Mouse (Mus musculus) midbrain, postnatal 0 days (tissue): ENCODE measurements around the gene Trim67. TPM values are rescaled to one million over a fixed set of nuclear protein-coding genes. Genes with fewer than 3 reads are reported as not detected.

ENCODE experiments used
- ATAC-seq: fragments of 200-750 bp; cut with Nextera tagmentation; 2 replicates; pipeline ENCODE4 v1.8.0; 2017; ENCODE audit warnings: moderate number of reproducible peaks, mild to moderate bottlenecking, moderate TSS enrichment, moderate library complexity; ENCODE audit not compliant: low FRiP score
- DNase-seq: peaks from one replicate; pipeline ENCODE4 v3.0.0-alpha.2; 2015; ENCODE audit warnings: low spot score
- H3K27ac ChIP-seq: fragments of 300-500 bp; sonication (generic); 2 replicates; pipeline ENCODE4 v1.5.1; 2014; ENCODE audit warnings: low read depth, mild to moderate bottlenecking, low read length, mixed read lengths
- H3K27me3 ChIP-seq: fragments of 300-500 bp; sonication (generic); 2 replicates; pipeline ENCODE4 v1.6.1; 2014; ENCODE audit warnings: low read length, control low read depth, mixed read lengths; ENCODE audit not compliant: insufficient read depth
- H3K36me3 ChIP-seq: fragments of 300-500 bp; sonication (generic); 2 replicates; pipeline ENCODE4 v1.6.1; 2014; ENCODE audit warnings: low read length, control low read depth, mixed read lengths; ENCODE audit not compliant: insufficient read depth
- H3K4me1 ChIP-seq: fragments of 300-500 bp; sonication (generic); 2 replicates; pipeline ENCODE4 v1.6.1; 2014; ENCODE audit warnings: mild to moderate bottlenecking, control low read depth, antibody characterized with exemption, low read length, mixed read lengths; ENCODE audit not compliant: insufficient read depth
- H3K4me2 ChIP-seq: fragments of 300-500 bp; sonication (generic); 2 replicates; pipeline ENCODE4 v1.6.1; 2014; ENCODE audit warnings: low read depth, mild to moderate bottlenecking, low read length, mixed read lengths; ENCODE audit not compliant: poor library complexity, severe bottlenecking
- H3K4me3 ChIP-seq: fragments of 300-500 bp; sonication (generic); 2 replicates; pipeline ENCODE4 v1.5.1; 2014; ENCODE audit warnings: low read depth, mild to moderate bottlenecking, low read length, moderate library complexity
- H3K9ac ChIP-seq: fragments of 300-500 bp; sonication (generic); replicated peaks from 2 replicates; pipeline ENCODE4 v1.6.1; 2014; ENCODE audit warnings: mild to moderate bottlenecking, low read length, moderate library complexity, mixed read lengths; ENCODE audit not compliant: poor library complexity, severe bottlenecking
- H3K9me3 ChIP-seq: fragments of 300-500 bp; sonication (generic); 2 replicates; pipeline ENCODE4 v1.6.1; 2016; ENCODE audit warnings: low read length, control low read depth
- CTCF ChIP-seq: IDR thresholded peaks from 2 replicates; pipeline ENCODE4 v1.5.1; 2016; ENCODE audit warnings: antibody characterized with exemption, mild to moderate bottlenecking
- WGBS: fragments of 180-500 bp; shearing (Covaris S2); extraction: QIAGEN DNeasy Blood & Tissue Kit; methylation state at CpG from one replicate; pipeline ENCODE4 v1.1.7; 2014; 5-methylcytosine and 5-hydroxymethylcytosine counted together
- polyA plus RNA-seq: library from polyadenylated mRNA; unstranded; fragments of >200 nt; fragmentation: Nextera tagmentation; extraction: Ambion mirVana; gene quantifications from 2 replicates; pipeline ENCODE4 v1.2.1, GENCODE M21; 2015
- total RNA-seq: library from RNA; depleted of rRNA; stranded (reverse); fragments of >200 nt; gene quantifications from 2 replicates; pipeline ENCODE4 v1.2.3, GENCODE M21; 2014

Gene Trim67
- total and polyA plus RNA-seq, 2 experiments from 2014 or later, result 25.6 to 87.1 TPM

- WGBS, result 56% methylated on average over 5 of the region's 5 CpGs
- Histone ChIP-seq H3K9ac (no peak overlapping the region), H3K9me3 (no peaks in the 10 kb centered on the region), H3K27me3 (no peaks in the 10 kb centered on the region), H3K36me3 (peaks cover 4% of the 10 kb centered on the region), H3K4me1 (peaks cover 4% of the 10 kb centered on the region; the same call in 1 of the 2 replicates), H3K27ac (no peak overlapping the region), H3K4me2 (no peak overlapping the region), H3K4me3 (no peak overlapping the region)
- ATAC-seq (no peak), DNase-seq (no peak)
- peak; percentile 48 for TF ChIP-seq CTCF
Observed at GRCm38 (mm10) chr8:124810056-124810610, 17.2 kb downstream of the Trim67 start.

GRCm38 (mm10) chr8:124810689-124811394 lies 17.9 kb downstream of the Trim67 start:
- Histone ChIP-seq H3K27me3 (no peaks in the 10 kb centered on the region), H3K4me3 (no peak overlapping the region), H3K36me3 (peaks cover 9% of the 10 kb centered on the region), H3K9me3 (no peaks in the 10 kb centered on the region), H3K27ac (no peak overlapping the region), H3K4me2 (no peak overlapping the region), H3K4me1 (peaks cover 4% of the 10 kb centered on the region; the same call in 1 of the 2 replicates), H3K9ac (no peak overlapping the region)
- TF ChIP-seq CTCF, result no peak
- DNase-seq (peak; percentile 28), ATAC-seq (no peak)
- WGBS, result 26% methylated on average over 9 of the region's 9 CpGs

- no peak for TF ChIP-seq CTCF
- ATAC-seq (no peak), DNase-seq (no peak)
- no peak overlapping the region for H3K4me3 ChIP-seq
- peaks cover 20% of the 10 kb centered on the region for H3K36me3 ChIP-seq
- 95% methylated on average over 4 of the region's 4 CpGs for WGBS
- no peak overlapping the region for H3K9ac ChIP-seq
- H3K9me3 ChIP-seq, result no peaks in the 10 kb centered on the region
- H3K27ac ChIP-seq, result no peak overlapping the region
- no peaks in the 10 kb centered on the region for H3K27me3 ChIP-seq
- H3K4me2 ChIP-seq, result no peak overlapping the region
- H3K4me1 ChIP-seq, result peaks cover 4% of the 10 kb centered on the region; the same call in 1 of the 2 replicates
Observed at GRCm38 (mm10) chr8:124813326-124813725, 20.4 kb downstream of the Trim67 start.

- H3K9ac ChIP-seq, result no peak overlapping the region
- H3K4me1 ChIP-seq, result 0 out of 2 replicates have a peak, but pooled peaks cover under 1% of the 10 kb centered on the region
- no peaks in the 10 kb centered on the region for H3K9me3 ChIP-seq
- no peaks in the 10 kb centered on the region for H3K27me3 ChIP-seq
- ATAC-seq, result no peak
- H3K36me3 ChIP-seq, result peaks cover 39% of the 10 kb centered on the region
- no peak for DNase-seq
- no peak for TF ChIP-seq CTCF
- H3K27ac ChIP-seq, result no peak overlapping the region
- WGBS, result 96% methylated on average over 12 of the region's 12 CpGs
- no peak overlapping the region for H3K4me2 ChIP-seq
- no peak overlapping the region for H3K4me3 ChIP-seq
Observed at GRCm38 (mm10) chr8:124815870-124816269, 23.0 kb downstream of the Trim67 start.

GRCm38 (mm10) chr8:124816866-124817265 lies 24.0 kb downstream of the Trim67 start:
- DNase-seq, result no peak
- no peak overlapping the region for H3K9ac ChIP-seq
- no peak for ATAC-seq
- H3K9me3 ChIP-seq, result no peaks in the 10 kb centered on the region
- H3K27me3 ChIP-seq, result no peaks in the 10 kb centered on the region
- no peak for TF ChIP-seq CTCF
- no peaks in the 10 kb centered on the region for H3K4me1 ChIP-seq
- peaks cover 42% of the 10 kb centered on the region for H3K36me3 ChIP-seq
- H3K27ac ChIP-seq, result no peak overlapping the region
- no peak overlapping the region for H3K4me2 ChIP-seq
- H3K4me3 ChIP-seq, result no peak overlapping the region
- whole genome bisulfite sequencing, result 91% methylated on average over 11 of the region's 11 CpGs

- WGBS, result 90% methylated on average over 3 of the region's 3 CpGs
- Histone ChIP-seq H3K4me2 (no peak overlapping the region), H3K9ac (no peak overlapping the region), H3K27ac (no peak overlapping the region), H3K27me3 (no peaks in the 10 kb centered on the region), H3K36me3 (peaks cover 42% of the 10 kb centered on the region), H3K4me3 (no peak overlapping the region), H3K9me3 (no peaks in the 10 kb centered on the region), H3K4me1 (no peaks in the 10 kb centered on the region)
- no peak for DNase-seq
- no peak for TF ChIP-seq CTCF
- no peak for ATAC-seq
Observed at GRCm38 (mm10) chr8:124817361-124817760, 24.5 kb downstream of the Trim67 start.
